22 mouse cellular contexts compared by ENCODE assay signal in genomic region chr3:4744611-4745010, GRCm38 (mm10).
DNase-seq lines count a peak whose midpoint lies in the region; TF ChIP-seq lines count a peak whose summit lies in the region.
"Had no signal": no experiment of that assay in that cellular context is flagged by ENCODE, and none has a peak within 500 bp of the region (broad histone marks: within the 10 kb centered on the region; RNA-seq: fewer than 3 reads in every experiment).

No protein-coding gene starts in this region.

- no peaks in the 10 kb centered on the region for H3K27me3 ChIP-seq in ES-Bruce4 (ENCODE audit: control insufficient read depth, insufficient read depth, low read length, poor library complexity, severe bottlenecking)
- H3K27me3 ChIP-seq: embryonic facial prominence, embryonic 13.5 days; embryonic facial prominence, embryonic 15.5 days; forebrain, embryonic 12.5 days; Patski had no signal

- H3K4me1 ChIP-seq in ES-Bruce4 (ENCODE audit: control insufficient read depth, insufficient read depth, low read length) = no peaks in the 10 kb centered on the region
- H3K4me1 ChIP-seq: embryonic facial prominence, embryonic 13.5 days; embryonic facial prominence, embryonic 15.5 days; forebrain, embryonic 10.5 days; forebrain, embryonic 12.5 days had no signal

- TF ChIP-seq EP300 in ES-Bruce4 (IDR thresholded peaks at IDR 0.05; ENCODE audit: insufficient read depth, low read depth, low read length) = 0 out of 2 replicates have a peak, but pooled peaks have one; percentile 19

- no peak for TF ChIP-seq POLR2A in ES-Bruce4 (IDR thresholded peaks at IDR 0.05; ENCODE audit: insufficient read depth, low read length)

- TF ChIP-seq CTCF in ES-Bruce4 (IDR thresholded peaks at IDR 0.05; ENCODE audit: low read depth, low read length) = no peak

- no peak overlapping the region for H3K9ac ChIP-seq in ES-Bruce4 (ENCODE audit: low read depth, poor library complexity, severe bottlenecking)
- H3K9ac ChIP-seq: embryonic facial prominence, embryonic 13.5 days; embryonic facial prominence, embryonic 15.5 days; forebrain, embryonic 12.5 days had no signal

- DNase-seq in ES-CJ7 (ENCODE audit: low read depth, low spot score) = peak; percentile 68
- DNase-seq in R1 (ENCODE audit: low read depth, low spot score) = peak; percentile 73
- no peak for DNase-seq in urinary bladder, postnatal 14 days (ENCODE audit: low spot score)
- DNase-seq in adrenal gland, adult 2 months = no peak
- DNase-seq in ovary, postnatal 10 days (ENCODE audit: low spot score) = no peak
- DNase-seq: adrenal gland, postnatal 10 days; adrenal gland, postnatal 25 days; cerebellum, adult 11 months; cerebellum, adult 18-20 months; cerebellum, adult 8-10 months; cerebellum, adult 9-11 months; cerebellum, postnatal 14 days; cerebellum, postnatal 36 days; embryo, embryonic 11 days had no signal

- no peaks in the 10 kb centered on the region for H3K36me3 ChIP-seq in ES-Bruce4 (ENCODE audit: control insufficient read depth, insufficient read depth, low read length, poor library complexity, severe bottlenecking)
- H3K36me3 ChIP-seq: embryonic facial prominence, embryonic 13.5 days; embryonic facial prominence, embryonic 15.5 days; forebrain, embryonic 10.5 days; forebrain, embryonic 12.5 days; G1E had no signal

- no peak overlapping the region for H3K4me3 ChIP-seq in ES-Bruce4 (ENCODE audit: low read depth, low read length)
- H3K4me3 ChIP-seq: embryonic facial prominence, embryonic 13.5 days; embryonic facial prominence, embryonic 15.5 days; erythroblast, embryonic 14.5 days; forebrain, embryonic 10.5 days; forebrain, embryonic 12.5 days had no signal

- peak overlapping the region; percentile 71; the same call in 1 of the 2 replicates for H3K27ac ChIP-seq in ES-Bruce4 (ENCODE audit: insufficient read depth, low read length)
- H3K27ac ChIP-seq: embryonic facial prominence, embryonic 13.5 days; embryonic facial prominence, embryonic 15.5 days; forebrain, embryonic 10.5 days; forebrain, embryonic 12.5 days had no signal

- peaks cover 10% of the 10 kb centered on the region; the same call in 1 of the 2 replicates for H3K9me3 ChIP-seq in ES-Bruce4 (replicated peaks; ENCODE audit: control insufficient read depth, insufficient read depth, low read length, poor library complexity, severe bottlenecking)
- H3K9me3 ChIP-seq: embryonic facial prominence, embryonic 15.5 days; G1E had no signal

Comparison
In these comparisons a context has a peak if more than half of its experiments do, and no peak if none do; other contexts are left out.
1. DNase-seq: peak in ES-CJ7 (single experiment) and R1 (single experiment); none in urinary bladder, postnatal 14 days (single experiment), adrenal gland, adult 2 months (single experiment) and ovary, postnatal 10 days (single experiment).